Mouse (Mus musculus) C2C12 (cell line): ENCODE measurements around the gene Brpf3.

Source experiments
- CTCF ChIP-seq: IDR thresholded peaks from one replicate; pipeline ENCODE4 v1.5.1; 2011; ENCODE audit not compliant: control insufficient read depth, insufficient read depth, insufficient read length
- MAX ChIP-seq: IDR thresholded peaks from one replicate; pipeline ENCODE4 v1.6.1; 2011; ENCODE audit warnings: mild to moderate bottlenecking, control low read depth
- MYOD1 ChIP-seq: IDR thresholded peaks from one replicate; pipeline ENCODE4 v1.6.1; 2011; ENCODE audit warnings: low read depth; ENCODE audit not compliant: control insufficient read depth, insufficient read length
- MYOG ChIP-seq: IDR thresholded peaks from one replicate; pipeline ENCODE4 v1.6.1; 2011; ENCODE audit not compliant: control insufficient read depth, insufficient read length; ENCODE audit errors: extremely low read depth
- USF1 ChIP-seq: IDR thresholded peaks from one replicate; pipeline ENCODE4 v1.6.1; 2011; ENCODE audit warnings: low read depth, mild to moderate bottlenecking, control low read depth, moderate library complexity

DNA sequence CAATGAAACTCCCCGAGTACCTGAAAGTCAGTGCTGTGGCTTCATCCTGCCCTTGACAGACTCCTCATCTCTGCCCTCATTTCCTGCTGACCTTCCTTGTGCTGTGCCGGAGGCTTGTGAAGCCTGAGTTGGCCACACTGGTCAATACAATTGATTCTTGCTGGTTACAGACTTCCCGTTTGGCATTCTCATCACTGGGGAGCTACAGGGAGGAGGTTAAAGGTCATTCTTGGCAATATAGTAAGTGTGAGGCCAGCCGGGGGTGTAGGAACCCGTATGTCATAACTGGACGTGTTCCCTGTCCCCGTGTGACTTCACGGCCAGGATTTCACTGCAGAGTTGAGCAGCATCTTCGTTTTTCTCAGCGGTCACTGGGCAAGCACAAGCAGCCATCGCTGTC lies 70.9 kb downstream of the Brpf3 start:
- TF ChIP-seq CTCF (no peak), MYOG (no peak), USF1 (no peak), MAX (no peak), MYOD1 (no peak)
